Mouse (Mus musculus): ENCODE data around the gene Pde1c.

GRCm38 (mm10) chr6:56049104-56049503, 519.8 kb downstream of the Pde1c start:
- no peak for TF ChIP-seq CTCF (IDR thresholded peaks at IDR 0.05; ENCODE audit: borderline replicate concordance, insufficient read depth, low read length)
- no peak for TF ChIP-seq POLR2A (IDR thresholded peaks at IDR 0.05; ENCODE audit: low read depth, low read length)

All from embryonic fibroblast, embryonic 13.5 days (primary cell).